Mouse (Mus musculus) liver, adult 10 weeks (tissue): ENCODE measurements around the gene Fancg. TPM values are rescaled to one million over a fixed set of nuclear protein-coding genes. Genes with fewer than 3 reads are reported as not detected.

Experiments used
- polyA plus RNA-seq: library from polyadenylated mRNA; stranded (reverse); fragments of 350-450 nt; fragmentation: Illumina TruSeq; extraction: RNeasy Lipid Tissue Mini Kit (QIAGEN cat#74804); gene quantifications from one replicate; pipeline ENCODE4 v1.2.3, GENCODE M21; 2014; ENCODE audit warnings: low read depth, low replicate concordance

The Fancg gene
- 1.6 TPM for polyA plus RNA-seq

DNA sequence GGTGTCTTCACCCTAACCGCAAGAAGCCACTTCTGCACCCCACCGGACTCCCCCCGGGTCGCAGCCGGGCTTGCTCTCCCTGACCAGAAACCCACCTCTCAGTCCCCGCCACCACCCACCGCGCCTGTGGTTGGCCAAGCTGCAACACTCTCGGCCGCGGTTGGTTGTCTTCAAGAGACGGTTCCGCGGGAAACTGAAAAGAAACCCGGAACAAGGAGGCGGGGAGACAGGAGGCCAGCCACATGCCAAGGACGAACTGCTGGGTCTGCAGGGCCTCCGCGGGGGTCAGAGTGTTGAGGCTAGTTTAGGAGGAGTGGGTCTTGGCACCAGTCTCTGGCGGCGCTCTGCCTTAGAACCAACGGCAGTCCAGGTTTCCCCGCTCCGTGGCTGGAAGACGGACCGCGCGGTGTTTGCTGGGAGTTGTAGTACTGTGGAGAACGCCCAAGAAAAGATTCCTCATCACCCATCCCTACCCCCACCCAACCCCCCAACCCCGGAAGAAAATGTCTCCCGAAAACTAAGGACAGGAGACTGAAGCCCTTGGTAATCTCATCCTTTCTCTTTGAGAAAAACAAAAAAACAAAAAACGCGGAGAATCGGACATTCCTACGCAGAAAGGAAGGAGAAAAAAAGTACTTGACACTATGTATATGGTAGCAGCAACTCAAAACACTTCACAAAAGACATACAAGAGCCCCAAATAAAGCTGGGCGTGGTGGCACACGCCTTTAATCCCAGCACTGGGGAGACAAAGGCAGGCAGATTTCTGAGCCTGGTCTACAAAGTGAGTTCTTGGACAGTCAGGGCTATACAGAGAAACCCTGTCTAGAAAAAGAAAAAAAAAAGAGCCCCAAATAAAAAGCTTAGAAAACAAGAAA, at the start of gene Fancg:
Gene Fancg (minus strand): TSS at position 346 of the 878 bp plus-strand sequence.

GRCm38 (mm10) chr4:43058753-43059654, 48.7 kb upstream of the Fancg start, which contains the start of gene Unc13b:
Gene Unc13b, plus strand, starts transcription at chr4:43058953.

DNA sequence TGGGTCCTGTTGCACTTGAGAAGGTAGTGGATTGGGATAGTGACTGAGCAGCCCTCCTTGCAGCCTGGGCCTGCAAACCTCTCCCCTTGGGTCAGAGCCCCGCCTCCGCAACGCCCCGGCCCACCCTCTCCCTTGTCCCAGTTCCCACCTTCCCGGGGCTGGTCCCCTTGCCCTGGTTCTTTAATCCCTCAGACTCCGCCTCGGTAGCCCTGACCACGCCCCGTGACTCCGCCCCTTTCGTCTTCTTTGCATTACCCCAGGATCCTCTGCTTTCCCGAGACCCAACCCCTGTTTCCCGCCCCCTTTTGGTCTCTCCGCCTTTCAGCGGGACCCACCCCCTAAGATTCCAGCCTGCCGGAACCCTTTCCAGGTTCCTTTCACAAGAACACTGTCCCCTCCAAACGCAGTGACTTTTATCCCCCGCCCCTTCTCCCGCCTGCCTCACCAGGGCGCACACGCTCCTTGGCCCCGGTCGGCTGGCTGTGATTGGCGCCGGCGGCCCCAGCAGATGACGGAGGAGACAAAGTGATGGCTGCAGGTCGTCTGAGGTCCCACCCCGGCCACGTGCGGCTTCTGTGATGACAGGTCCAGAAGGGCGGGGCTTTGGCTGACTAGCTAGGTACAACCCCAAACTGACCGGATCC, 35.5 kb upstream of the Fancg start, which contains the start of gene Fam214b:
Gene Fam214b (minus strand): TSS at position 562 of the 644 bp plus-strand sequence.

DNA sequence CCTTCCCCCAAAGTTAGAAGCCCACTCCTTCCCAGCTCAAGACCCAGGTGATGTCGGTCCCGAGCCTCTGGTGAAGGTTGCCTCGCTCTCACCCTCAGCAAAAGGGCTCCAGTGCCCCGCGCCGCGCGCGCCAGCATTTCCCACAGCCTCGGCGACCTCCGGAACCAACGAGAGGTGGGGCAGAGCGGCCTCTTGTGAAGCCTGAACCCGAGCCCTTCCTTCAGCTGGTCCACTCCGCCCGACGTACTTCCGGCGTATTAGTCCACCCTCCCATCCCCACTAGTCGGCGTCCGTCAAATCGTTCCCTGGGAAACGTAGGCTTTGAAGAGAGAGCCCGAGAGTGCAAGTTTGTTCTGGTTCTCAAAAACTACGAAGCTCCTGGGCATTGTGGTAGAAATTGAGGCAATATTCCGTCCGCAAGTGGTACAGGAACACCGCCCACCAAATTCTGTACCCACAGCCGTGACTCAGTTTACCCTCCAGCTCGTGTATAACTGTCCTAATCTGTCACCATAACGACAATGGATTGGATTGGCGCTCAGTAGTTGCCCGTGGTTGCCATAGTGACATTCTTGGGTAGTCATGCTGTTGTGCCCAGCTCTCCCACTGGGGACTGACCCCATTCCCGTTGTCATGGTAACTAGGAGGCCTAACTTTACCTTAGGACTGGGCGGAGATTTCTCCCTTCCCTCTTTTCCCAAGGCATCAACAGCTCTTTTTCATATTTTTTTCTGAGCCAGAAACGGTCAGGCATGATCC, 21.1 kb upstream of the Fancg start, which contains the start of gene Stoml2:
Gene Stoml2 (minus strand): TSS at position 474 of the 759 bp plus-strand sequence.

DNA sequence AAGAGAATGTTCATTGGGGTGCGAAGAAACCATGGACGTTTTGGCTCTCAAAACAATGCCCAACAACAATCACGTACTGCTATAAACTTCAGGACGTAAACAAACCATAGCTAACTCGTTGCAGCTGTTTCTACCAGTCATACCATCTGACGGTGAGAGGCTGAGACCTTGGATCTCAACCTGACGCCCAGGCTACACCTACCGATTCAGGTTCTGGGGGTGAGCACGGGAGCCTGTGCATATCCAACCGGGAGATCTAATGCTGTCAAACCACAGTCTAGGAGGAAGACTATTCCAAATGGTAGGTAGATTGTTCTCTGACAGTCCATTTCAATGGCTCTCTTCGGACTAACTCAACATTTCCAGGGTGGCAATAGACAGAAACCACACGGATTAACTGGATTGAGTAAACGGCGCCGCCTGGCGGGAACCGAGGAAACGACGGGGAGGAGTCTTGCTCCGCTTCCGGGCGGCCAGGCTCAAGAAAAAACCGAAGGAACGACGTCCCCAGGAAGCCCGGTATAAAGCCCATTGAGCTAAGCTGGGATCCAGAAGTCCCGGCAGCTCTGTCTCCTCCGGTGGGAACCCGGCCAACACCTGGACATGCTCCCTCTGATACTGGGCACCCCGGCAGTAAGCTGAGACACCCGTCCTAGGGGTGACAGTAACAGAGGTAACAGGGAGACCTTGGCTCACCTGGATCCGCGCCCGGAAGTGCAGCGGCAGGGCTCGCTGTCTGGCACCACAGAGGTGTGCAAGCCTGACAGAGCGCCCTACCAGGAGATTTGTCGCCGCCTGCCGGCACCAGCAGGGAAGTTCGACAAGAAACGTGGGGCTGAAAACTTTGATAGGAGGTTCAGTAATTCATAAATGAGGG, 15.0 kb upstream of the Fancg start, which contains the start of gene Pigo:
Gene Pigo (minus strand): TSS at position 736 of the 877 bp plus-strand sequence.

DNA sequence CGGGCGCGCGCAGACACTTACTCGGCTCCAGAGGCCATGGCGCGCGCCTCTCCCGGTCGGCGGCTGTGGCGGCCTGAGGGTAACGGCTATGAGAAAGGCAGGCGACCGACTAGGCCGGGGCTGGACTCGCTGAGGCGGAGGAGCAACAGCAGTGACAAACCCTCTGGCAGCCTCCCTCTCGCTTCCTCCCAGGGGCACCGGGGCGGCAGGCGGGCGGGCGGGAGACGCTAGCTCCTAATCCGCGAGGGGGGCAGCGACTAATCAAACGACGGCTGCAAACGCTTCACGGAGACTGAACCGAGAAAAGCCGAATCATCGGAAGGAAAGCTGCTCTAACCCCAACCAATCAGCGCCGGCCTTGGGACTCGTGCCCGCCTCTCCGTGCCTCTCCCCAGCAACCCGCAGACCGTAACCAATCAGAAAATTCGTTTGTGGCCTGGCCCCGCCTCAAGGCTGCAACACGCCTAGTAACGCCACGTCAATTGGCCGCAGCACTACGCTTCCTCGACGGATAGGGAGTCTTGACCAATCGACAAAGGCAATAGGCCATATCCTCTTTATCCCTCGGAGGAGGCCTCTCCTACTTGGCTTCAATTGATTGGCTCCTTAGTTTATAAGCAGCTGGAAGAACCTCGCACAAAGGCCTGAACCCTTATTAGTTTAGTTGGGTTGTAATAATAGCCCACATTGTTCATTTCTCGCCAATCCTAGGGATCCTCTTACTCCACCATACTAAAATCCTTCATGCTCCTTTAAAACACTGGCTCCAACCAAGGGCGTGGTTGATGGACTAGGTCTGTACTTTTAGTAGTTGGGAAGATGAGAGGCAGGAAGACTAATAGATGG, 9.9 kb downstream of the Fancg start, which contains the start of gene Vcp:
Gene Vcp (minus strand): TSS at position 367 of the 846 bp plus-strand sequence.

DNA sequence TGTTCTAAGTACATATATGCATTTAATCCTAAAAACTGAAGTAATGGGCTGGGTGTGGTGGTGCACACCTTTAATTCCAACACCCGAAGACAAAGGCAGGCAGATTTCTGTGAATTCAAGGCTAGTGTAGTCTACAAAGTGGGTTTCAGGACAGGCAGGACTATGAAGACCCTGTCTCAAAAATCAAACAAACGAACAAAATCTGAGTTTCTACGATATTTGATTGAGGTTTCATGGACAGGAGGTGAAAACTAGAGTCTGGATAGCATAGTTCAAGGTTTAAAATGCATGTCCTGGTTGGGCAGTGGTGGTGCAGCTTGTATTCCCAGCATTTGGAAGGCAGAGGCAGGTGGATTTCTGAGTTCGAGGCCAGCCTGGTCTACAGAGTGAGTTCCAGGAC, 41.0 kb downstream of the Fancg start, which contains the start of gene 1700022I11Rik:
Gene 1700022I11Rik (plus strand): TSS at position 301 of the 400 bp plus-strand sequence.

Other genes with a start within 250 kb of the Fancg start
- not detected for gene Ccl21a, start 236.5 kb downstream of the Fancg start, polyA plus RNA-seq
- not detected for gene Fam205a1, start 156.6 kb downstream of the Fancg start, polyA plus RNA-seq
- not detected for gene Gm12394, start 153.7 kb downstream of the Fancg start, polyA plus RNA-seq
- gene Fam205c, start 136.3 kb downstream of the Fancg start, polyA plus RNA-seq, result not detected
- 0.11 TPM for gene Phf24, start 93.8 kb downstream of the Fancg start, polyA plus RNA-seq
- 0.19 TPM for gene Dnajb5, start 60.7 kb downstream of the Fancg start, polyA plus RNA-seq
- gene 1700022I11Rik, start 40.9 kb downstream of the Fancg start, polyA plus RNA-seq, result not detected
- gene Vcp, start 10.0 kb downstream of the Fancg start, polyA plus RNA-seq, result 159 TPM
- 2.7 TPM for gene Pigo, start 15.3 kb upstream of the Fancg start, polyA plus RNA-seq
- 29.1 TPM for gene Stoml2, start 21.2 kb upstream of the Fancg start, polyA plus RNA-seq
- gene Fam214b, start 35.7 kb upstream of the Fancg start, polyA plus RNA-seq, result 1.7 TPM
- 1.9 TPM for gene Unc13b, start 48.4 kb upstream of the Fancg start, polyA plus RNA-seq